Mouse (Mus musculus): ENCODE data around the gene Ccdc51. TPM values are rescaled to one million over a fixed set of nuclear protein-coding genes. Genes with fewer than 3 reads are reported as not detected.

Gene Ccdc51
- polyA plus RNA-seq, 1 experiment from 2014 or later, result 9.1 TPM

GRCm38 (mm10) chr9:109055271-109056030 is 26.8 kb upstream of the Ccdc51 start:
- no peak for DNase-seq
- WGBS (ENCODE audit: insufficient replicate concordance), result 85% methylated on average over 12 of the region's 12 CpGs
- Histone ChIP-seq H3K4me2 (ENCODE audit: low read depth, low read length) (peak overlapping the region; percentile 55), H3K4me1 (ENCODE audit: insufficient read depth) (peaks cover 35% of the 10 kb centered on the region), H3K27me3 (ENCODE audit: insufficient read depth, low read length) (no peaks in the 10 kb centered on the region), H3K9ac (replicated peaks) (peak overlapping the region; percentile 66), H3K27ac (ENCODE audit: low read depth) (peak overlapping the region; percentile 79), H3K36me3 (replicated peaks; ENCODE audit: insufficient read depth, low read length) (peaks cover 29% of the 10 kb centered on the region), H3K4me3 (ENCODE audit: low read depth, low read length) (peak overlapping the region; percentile 21), H3K9me3 (ENCODE audit: low read length) (no peaks in the 10 kb centered on the region)
- TF ChIP-seq CTCF (IDR thresholded peaks at IDR 0.05; ENCODE audit: low read depth) (no peak), EP300 (IDR thresholded peaks at IDR 0.05; ENCODE audit: low read depth) (no peak)
- ATAC-seq, result no peak

DNA sequence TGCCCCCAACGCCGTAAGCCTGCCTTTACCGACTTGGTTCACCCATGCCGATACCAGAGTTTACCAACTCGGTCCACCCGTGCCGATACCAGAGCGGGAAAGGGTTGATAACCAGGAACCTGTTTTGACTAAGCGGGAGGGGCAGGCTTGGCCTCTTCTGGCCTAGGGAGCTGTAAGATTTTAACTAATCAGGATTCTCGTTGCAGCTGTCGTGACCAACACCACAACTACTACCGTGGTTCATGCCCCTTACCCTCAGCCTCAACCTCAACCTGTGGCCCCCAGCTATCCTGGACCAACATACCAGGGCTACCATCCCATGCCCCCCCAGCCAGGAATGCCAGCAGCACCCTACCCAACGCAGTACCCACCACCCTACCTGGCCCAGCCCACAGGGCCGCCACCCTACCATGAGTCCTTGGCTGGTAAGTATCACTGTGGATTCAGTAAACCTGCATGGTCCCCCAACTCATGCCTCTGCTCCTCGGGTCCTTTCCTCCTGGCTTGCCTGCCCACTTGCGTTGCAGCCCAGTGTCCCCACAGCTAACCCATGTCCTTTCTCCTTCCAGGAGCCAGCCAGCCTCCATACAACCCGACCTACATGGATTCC is 26.1 kb upstream of the Ccdc51 start:
- WGBS (ENCODE audit: insufficient replicate concordance), result 88% methylated on average over 17 of the region's 17 CpGs
- no peak for ATAC-seq
- Histone ChIP-seq H3K4me3 (ENCODE audit: low read depth, low read length) (no peak overlapping the region), H3K36me3 (replicated peaks; ENCODE audit: insufficient read depth, low read length) (peaks cover 29% of the 10 kb centered on the region), H3K4me2 (ENCODE audit: low read depth, low read length) (peak overlapping the region; percentile 27; the same call in 1 of the 2 replicates), H3K27ac (ENCODE audit: low read depth) (peak overlapping the region; percentile 35; the same call in 1 of the 2 replicates), H3K9me3 (ENCODE audit: low read length) (no peaks in the 10 kb centered on the region), H3K27me3 (ENCODE audit: insufficient read depth, low read length) (no peaks in the 10 kb centered on the region), H3K9ac (replicated peaks) (no peak overlapping the region), H3K4me1 (ENCODE audit: insufficient read depth) (peaks cover 35% of the 10 kb centered on the region)
- peak; percentile 13 for DNase-seq
- TF ChIP-seq CTCF (IDR thresholded peaks at IDR 0.05; ENCODE audit: low read depth), result no peak
- TF ChIP-seq EP300 (IDR thresholded peaks at IDR 0.05; ENCODE audit: low read depth), result no peak

DNA sequence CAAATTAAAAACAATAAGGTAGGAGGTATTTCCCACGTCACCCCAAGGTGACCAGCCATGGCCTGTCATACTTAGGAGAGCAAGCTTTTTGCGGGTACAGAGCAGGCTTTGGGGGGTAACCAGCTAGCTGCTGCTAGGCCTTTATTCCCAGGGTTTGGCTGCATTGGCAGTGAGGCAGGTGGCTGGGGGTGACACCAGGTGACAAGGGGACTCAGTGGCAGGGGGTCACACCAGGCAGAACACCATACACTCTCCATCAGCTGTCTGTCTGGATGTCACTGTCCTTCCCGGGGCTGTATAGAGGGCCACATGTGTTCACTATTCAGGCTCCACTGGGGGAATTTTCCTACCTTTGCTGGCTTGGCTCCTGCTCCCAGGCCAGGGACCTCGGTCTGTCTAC is 25.4 kb upstream of the Ccdc51 start:
- H3K4me2 ChIP-seq (ENCODE audit: low read depth, low read length), result peak overlapping the region; percentile 29
- TF ChIP-seq CTCF (IDR thresholded peaks at IDR 0.05; ENCODE audit: low read depth), result no peak
- H3K9ac ChIP-seq (replicated peaks), result no peak overlapping the region
- H3K27ac ChIP-seq (ENCODE audit: low read depth), result 0 out of 2 replicates have a peak overlapping the region, but pooled peaks have one; percentile 9
- peaks cover 35% of the 10 kb centered on the region for H3K4me1 ChIP-seq (ENCODE audit: insufficient read depth)
- no peak for ATAC-seq
- no peaks in the 10 kb centered on the region for H3K9me3 ChIP-seq (ENCODE audit: low read length)
- 73% methylated on average over 4 of the region's 4 CpGs for WGBS (ENCODE audit: insufficient replicate concordance)
- DNase-seq, result no peak
- peak overlapping the region; percentile 4; the same call in 1 of the 2 replicates for H3K4me3 ChIP-seq (ENCODE audit: low read depth, low read length)
- H3K36me3 ChIP-seq (replicated peaks; ENCODE audit: insufficient read depth, low read length), result peaks cover 29% of the 10 kb centered on the region
- no peaks in the 10 kb centered on the region for H3K27me3 ChIP-seq (ENCODE audit: insufficient read depth, low read length)

- H3K4me2 ChIP-seq (ENCODE audit: low read depth, low read length), result peak overlapping the region; percentile 77
Observed at GRCm38 (mm10) chr9:109057543-109057942, 24.8 kb upstream of the Ccdc51 start.

DNA sequence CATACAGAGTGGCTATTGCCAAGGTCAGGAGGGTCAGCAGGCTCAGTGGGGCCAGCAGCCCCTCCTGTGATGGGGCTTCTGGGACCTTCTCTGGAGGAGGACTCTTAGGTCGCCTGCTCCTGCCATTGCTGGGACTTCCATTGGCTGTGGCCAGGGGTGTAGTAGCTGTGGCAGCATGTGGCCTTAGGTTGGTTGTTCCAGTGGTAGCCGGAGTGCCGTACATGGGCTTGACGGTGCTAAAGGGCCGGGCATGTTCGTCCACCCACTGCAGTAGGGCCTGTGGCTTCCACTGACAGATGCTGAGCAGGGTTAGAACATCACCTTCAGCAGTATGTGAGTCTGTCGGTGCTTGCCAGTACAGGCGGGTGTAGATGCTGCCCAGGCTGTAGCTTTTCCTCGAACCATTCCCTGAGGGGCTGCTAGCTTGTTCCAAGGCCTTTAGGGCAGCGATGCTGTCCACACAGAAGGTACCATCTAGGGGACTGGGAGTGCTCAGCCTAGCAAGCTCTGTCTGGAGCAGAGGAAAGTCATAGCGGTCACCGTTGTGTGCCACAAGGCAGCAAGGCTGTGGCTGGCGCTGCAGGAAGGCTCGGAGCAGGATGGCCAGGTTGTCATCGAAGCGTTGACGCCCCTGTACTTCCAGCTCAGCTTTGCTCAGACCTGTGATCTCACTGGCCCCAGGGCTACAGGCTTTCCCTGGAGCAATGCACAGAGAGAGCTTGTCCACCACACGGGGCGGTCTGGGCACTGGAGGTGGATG is 24.1 kb upstream of the Ccdc51 start:
- H3K4me2 ChIP-seq (ENCODE audit: low read depth, low read length), result peak overlapping the region; percentile 77
- peaks cover 35% of the 10 kb centered on the region for H3K4me1 ChIP-seq (ENCODE audit: insufficient read depth)
- H3K9me3 ChIP-seq (ENCODE audit: low read length), result no peaks in the 10 kb centered on the region
- TF ChIP-seq EP300 (IDR thresholded peaks at IDR 0.05; ENCODE audit: low read depth) (no peak), CTCF (IDR thresholded peaks at IDR 0.05; ENCODE audit: low read depth) (no peak)
- H3K4me3 ChIP-seq (ENCODE audit: low read depth, low read length), result peak overlapping the region; percentile 51
- peak overlapping the region; percentile 93 for H3K27ac ChIP-seq (ENCODE audit: low read depth)
- no peaks in the 10 kb centered on the region for H3K27me3 ChIP-seq (ENCODE audit: insufficient read depth, low read length)
- peaks cover 28% of the 10 kb centered on the region for H3K36me3 ChIP-seq (replicated peaks; ENCODE audit: insufficient read depth, low read length)
- DNase-seq, result peak; percentile 14
- no peak for ATAC-seq
- H3K9ac ChIP-seq (replicated peaks), result peak overlapping the region; percentile 76
- WGBS (ENCODE audit: insufficient replicate concordance), result 85% methylated on average over 19 of the region's 19 CpGs

More at GRCm38 (mm10) chr9:109057543-109057942, 24.8 kb upstream of the Ccdc51 start:
- Histone ChIP-seq H3K4me1 (ENCODE audit: insufficient read depth) (peaks cover 35% of the 10 kb centered on the region), H3K9me3 (ENCODE audit: low read length) (no peaks in the 10 kb centered on the region), H3K4me3 (ENCODE audit: low read depth, low read length) (0 out of 2 replicates have a peak overlapping the region, but pooled peaks have one; percentile 17), H3K36me3 (replicated peaks; ENCODE audit: insufficient read depth, low read length) (peaks cover 26% of the 10 kb centered on the region), H3K9ac (replicated peaks) (peak overlapping the region; percentile 76), H3K27me3 (ENCODE audit: insufficient read depth, low read length) (no peaks in the 10 kb centered on the region), H3K27ac (ENCODE audit: low read depth) (peak overlapping the region; percentile 93)
- no peak for DNase-seq
- 79% methylated on average over 5 of the region's 5 CpGs for WGBS (ENCODE audit: insufficient replicate concordance)
- no peak for ATAC-seq
- TF ChIP-seq CTCF (IDR thresholded peaks at IDR 0.05; ENCODE audit: low read depth), result no peak
- TF ChIP-seq EP300 (IDR thresholded peaks at IDR 0.05; ENCODE audit: low read depth), result no peak
